Mouse (Mus musculus) layer of hippocampus, postnatal 36 days (tissue): ENCODE results near the gene Slc35e3. TPM values are rescaled to one million over a fixed set of nuclear protein-coding genes. Genes with fewer than 3 reads are reported as not detected.

Source experiments
- DNase-seq, 2 experiments: peaks; one replicate each; pipeline ENCODE4 v3.0.0; 2022
- total RNA-seq, 2 experiments: library from RNA; stranded (reverse); gene quantifications; 2 replicates each; pipeline ENCODE4 v1.2.3; 2021

The Slc35e3 gene
- total RNA-seq, 2 experiments from 2014 or later = 31.2 to 33.7 TPM

DNA sequence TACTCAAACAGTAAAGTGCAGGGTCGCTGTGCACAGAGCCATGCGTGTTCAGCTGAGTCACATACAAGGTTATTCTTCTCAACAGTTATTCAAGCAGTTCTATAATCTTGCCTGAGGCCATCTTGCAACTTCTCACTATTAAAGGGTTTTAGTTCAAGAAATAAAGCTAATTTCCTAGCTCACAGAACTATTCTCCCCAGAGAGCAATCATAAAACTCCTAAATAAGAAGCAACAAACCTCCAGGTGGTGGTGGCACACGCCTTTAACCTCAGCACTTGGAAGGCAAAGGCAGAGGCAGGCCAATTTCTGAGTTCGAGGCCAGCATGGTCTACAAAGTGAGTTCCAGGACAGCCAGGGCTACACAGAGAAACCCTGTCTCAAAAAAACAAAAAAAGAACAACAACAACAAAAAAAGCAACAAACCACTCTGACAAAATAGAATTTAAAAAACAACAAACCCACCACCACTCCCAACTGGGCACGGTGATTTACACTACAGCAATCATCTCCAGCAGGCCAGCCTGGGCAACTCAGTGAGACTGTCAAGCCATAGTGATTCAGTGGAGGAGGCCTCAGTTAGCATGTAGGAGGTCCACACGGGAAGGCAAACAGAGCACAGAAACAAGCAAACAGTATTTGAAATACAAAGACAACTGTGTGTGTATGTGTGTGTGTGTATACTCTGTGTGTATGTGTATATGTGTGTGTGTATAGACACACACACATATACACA, 49.2 kb downstream of the Slc35e3 start:
- DNase-seq = no peak

DNA sequence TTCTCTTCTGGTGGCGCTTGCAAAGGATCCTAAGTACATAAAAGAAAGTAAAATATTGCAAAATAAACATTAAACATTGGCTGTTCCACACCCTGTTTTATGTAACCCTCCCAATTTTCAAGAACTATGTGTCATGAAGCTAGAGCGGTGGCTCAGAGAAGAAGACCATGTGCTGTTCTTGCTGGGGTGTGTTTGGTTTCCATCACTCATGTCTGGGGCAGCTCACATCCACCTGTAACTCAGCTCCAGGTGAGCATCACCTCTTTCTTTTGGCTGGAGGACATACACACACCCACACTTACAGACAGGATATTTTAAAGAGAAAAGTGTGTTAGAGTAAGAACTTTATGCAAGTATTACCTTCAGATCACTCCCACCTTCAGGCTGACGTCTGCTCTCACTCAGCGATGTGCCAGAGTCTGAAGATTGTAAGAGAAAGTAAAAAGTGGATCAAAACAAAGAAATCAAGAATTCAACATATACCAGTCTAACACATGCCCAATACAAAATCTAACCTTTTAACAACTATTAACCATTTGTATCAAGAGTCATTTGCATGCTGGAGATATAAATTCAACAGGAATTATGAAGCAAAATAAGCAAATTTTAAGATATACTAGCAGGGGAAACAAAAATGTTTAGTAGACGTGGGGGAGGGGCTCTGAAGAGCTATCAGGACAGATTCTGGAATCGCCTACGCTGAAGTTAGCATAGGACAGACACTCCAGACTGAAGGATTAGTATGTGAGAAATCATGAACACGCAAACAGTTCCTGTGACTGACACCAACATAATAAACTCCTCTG, 49.9 kb downstream of the Slc35e3 start:
- no peak for DNase-seq

DNA sequence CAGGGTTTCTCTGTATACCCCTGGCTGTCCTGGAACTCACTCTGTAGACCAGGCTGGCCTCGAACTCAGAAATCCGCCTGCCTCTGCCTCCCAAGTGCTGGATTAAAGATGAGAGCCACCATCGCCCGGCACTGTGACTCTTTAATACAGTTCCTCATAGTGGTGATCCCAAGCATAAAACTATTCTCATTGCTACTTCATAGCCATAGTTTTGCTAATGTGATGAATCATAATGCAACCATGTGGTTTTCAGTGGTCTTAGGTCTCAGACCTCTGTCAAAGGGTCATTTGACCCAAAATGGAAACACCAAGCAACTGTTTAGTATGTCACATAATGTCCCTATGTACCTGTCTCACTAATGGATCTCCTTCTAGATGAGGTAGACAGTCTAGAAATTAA, 50.6 kb downstream of the Slc35e3 start:
- DNase-seq = no peak

DNA sequence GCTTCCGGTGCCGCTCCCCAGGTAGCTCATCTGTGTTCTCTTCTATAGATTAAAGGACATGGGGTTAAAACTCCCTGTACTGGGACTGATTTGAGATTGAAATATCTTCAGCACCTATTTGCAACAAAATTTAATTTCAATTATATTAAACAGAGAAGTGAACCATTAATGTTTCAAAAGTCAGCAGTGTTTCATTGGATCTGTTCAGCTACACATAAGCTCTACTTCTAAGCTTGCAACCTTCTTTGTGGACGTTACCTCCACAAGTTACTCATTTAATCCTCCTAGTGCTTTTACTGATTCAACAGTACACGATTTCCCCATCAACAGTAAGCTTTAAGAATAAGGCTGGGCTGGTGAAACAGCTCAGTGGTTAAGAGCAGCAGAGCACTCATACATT, 51.1 kb downstream of the Slc35e3 start:
- no peak for DNase-seq

DNA sequence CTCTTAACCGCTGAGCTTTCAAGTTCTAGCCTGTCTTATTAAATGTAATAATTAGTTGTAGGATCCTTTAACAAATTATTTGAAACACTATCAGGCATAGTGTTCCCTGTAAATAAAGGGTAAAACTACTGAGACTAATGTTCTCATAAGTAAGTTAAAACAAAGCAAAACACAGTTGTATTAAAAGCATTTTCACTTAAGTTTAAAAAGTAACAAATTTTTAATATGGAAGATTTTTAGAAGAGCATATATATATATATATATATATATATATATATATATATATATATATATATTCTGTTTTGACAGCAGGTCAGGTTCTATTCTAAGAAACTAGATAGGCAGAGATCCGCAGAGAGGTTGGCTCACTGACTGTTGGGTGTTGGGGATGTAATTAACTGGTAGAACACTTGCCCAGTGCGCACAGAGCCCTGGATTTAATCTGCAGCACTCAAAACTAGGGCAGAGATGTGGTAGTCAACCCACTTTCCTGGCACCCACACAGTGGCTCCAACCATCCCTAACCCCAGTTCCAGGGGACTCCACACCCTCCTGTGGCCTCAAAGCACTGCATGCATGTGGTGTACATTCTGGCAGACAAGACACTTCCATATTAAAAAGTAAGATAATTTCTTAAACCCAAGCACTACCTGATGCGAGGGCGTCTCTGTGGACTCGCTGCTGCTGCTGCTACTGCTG, 51.8 kb downstream of the Slc35e3 start:
- no peak for DNase-seq

DNA sequence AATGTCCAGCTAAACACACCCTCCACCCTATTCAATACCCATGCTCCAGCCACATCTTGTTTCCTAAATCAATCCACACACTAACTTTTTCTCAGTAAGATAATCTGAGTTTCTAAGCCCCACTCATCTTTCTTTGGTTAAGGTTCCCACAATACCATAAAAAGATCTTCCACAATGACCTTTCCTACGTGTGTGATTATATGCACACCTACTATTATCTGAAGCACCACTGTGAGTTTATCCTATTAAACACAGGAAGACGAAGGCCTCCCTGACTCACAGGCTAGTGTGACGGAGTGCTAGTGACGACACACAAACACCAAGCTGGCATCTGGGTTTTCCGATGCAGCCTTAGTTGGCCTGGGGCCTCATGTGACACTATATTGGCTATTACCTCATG, 53.2 kb downstream of the Slc35e3 start:
- no peak for DNase-seq

DNA sequence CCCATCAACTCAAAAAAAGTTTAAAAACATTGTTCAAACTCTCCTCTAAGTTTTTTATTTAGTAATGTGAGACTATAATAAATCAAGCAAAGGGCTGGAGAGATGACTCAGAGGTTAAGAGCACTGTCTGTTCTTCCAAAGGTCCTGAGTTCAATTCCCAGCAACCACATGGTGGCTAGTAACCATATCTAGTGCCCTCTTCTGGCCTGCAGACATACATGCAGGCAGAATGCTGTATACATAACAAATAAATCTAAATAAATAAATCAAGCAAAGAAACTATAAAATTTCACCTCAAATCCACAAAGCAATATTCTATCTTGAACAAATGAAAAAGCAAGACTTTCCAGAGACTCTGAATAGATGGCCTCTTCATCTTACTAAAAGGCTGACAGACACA, 54.0 kb downstream of the Slc35e3 start:
- no peak for DNase-seq

DNA sequence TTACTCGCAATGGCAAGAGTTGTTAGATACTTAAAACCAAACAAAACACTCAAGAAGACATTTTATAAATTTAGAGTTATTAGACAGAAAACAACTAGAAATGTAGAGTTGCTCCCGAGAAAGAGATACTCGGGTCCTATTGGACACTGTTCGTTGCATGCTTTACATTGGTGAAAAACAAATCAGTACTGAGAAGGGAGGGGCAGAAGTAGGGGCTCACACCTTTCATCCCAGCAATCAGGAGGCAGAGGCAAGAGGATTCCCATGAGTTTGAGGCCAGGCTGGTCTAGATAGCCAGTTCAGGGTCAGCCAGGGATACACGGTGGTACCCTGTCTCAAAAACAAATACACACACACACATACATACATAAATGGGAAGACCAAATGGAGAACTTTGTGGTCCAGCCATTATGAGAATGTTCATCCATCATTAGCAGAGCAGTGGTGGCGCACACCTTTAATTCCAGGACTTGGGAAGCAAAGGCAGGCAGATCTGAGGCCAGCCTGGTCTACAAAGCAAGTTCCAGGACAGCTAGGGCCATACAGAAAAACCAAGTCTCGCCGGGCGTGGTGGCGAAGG, 54.7 kb downstream of the Slc35e3 start:
- DNase-seq = no peak

DNA sequence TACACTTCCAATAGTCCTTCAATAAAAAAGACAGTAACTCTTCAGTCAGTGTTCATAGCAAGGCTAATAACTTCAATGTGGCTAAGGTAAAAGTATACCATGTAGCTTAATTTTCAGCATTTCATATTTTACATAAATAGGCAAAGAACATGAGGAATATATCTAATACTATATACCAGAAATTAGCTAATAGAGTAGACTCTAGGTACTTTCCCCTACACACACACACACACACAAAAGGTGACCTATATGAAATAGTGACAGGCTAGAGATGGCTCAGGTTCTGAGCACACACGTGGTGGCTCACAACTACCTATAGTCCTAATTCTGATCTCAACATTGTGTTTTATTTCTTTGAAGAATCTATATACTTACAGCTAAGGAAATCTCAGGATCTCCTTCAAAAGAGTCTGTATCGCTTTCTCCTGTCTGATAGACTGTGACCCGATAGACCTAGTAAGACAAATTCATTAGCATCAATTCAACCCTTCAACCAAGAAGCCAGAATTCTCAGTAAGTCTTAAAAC, 55.3 kb downstream of the Slc35e3 start:
- no peak for DNase-seq

DNA sequence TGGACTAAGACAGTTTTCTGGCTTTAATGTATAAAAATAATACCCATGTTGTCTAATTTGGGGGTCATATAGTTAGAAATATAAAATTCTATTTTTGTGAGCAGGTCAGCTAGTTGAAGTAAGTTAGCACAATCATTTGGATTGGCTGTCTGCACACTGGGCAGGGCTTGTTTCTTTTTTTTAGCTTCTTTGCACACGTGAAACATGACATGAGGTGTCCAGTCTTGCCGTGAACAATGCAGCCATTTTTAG, 56.1 kb downstream of the Slc35e3 start:
- no peak for DNase-seq

DNA sequence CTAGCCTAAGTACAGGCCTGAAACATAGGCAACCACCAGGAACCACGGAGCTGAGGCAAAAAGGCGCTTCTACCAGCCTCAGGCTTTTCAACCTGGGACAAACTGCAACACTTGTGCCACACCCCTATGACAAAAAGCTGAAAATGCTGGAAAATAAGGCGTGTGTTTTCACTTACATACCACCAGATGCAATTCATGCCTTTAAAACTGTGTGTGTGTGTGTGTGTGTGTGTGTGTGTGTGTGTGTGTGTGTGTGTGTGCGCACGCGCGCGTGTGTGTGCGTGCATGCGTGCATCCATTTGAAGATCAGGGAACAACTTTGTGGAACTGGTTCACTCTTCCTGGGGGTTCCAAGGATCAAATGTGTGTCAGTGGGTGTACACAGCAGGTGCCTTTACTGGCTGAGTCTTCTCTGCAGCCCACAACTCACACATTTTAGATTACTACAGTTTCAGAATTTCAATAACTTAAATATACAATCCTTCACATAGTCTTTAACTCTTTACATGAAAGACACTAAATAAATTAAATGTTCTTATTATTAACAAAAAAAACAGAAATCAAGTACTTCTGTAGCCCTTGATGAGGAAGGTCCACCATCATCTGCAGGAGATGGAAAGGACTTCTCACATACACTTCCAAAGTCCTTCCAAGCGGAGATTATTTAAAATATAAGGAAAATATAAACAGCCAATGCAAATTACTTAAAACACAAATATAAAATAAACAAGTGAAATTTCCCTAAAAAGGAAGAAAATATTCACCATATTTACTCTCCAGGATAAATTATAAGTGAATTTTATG, 56.7 kb downstream of the Slc35e3 start:
- DNase-seq = no peak

DNA sequence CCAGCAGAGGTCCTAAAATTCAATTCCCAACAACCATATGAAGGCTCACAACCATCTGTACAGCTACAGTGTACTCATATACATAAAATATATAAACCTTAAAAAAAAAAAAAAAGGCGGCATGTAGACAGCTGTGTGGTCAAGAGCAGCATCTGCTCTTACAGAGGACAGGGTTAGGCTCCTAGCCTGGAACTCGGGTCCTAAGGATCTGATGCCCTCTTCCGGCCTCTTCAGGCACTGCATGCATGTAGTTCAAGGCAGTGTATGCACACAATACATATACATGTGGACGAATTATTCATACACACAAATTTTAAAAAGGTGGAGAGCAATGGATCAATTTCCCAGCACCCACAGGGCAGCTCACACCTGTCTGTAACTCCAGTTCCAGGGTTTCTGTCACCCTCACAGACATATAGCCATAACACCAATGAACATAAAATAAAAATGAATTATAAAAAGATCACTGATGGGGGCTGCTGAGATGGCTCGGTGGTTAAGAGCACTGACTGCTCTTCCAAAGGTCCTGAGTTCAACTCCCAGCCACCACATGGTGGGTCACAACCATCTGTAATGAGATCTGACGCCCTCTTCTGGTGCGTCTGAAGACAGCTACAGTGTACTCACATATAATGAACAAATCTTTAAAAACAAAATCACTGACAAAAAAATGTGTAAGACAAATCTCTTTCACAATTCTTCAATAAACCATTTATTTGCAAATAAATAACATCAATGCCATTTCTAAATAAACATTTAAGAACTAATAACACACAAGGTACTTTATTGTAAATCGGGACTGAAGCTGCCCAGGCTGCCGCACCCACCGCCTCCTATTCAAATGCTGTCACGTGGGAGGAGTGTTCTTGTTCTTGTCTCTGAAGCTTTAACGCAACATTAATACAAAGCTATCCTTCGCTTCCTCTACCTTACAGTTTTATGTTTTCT, 57.7 kb downstream of the Slc35e3 start:
- DNase-seq = no peak

DNA sequence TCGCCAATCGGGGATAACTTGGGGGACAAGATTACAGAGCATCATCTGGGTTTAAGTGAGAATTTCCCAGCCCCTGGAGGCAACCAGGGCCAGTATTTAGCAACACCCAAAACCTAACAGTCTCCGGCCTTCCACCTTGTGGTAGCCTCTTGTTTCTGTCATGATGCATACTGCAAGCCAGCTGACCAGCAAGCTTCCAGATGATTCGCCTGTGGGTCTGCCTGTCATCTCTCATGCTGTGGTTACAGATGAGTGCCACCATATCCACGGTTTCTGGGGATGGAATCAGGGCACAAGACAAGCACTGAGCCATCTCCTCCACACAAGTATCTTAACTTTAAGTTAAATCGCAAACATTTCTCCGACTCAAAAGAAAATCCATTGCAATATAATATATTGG, 58.6 kb downstream of the Slc35e3 start:
- no peak for DNase-seq

DNA sequence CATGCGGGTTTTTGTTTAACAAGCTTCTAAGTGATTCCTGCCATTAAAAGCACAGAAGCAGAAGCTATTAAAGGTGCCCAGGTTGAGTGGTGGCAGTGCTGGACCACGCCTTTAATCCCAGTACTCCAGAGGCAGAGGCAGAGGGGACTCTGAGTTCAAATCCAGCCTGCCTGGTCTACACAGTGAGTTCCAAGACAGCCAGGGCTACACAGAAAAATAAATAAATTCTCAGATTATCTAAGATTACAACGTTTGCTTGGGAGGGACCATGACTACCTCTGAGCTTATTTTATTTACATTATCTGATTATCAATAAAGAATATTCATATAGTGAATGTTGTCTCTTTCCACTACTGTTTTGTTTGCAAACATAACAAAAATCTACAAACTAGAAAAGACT, 59.1 kb downstream of the Slc35e3 start:
- DNase-seq = no peak

DNA sequence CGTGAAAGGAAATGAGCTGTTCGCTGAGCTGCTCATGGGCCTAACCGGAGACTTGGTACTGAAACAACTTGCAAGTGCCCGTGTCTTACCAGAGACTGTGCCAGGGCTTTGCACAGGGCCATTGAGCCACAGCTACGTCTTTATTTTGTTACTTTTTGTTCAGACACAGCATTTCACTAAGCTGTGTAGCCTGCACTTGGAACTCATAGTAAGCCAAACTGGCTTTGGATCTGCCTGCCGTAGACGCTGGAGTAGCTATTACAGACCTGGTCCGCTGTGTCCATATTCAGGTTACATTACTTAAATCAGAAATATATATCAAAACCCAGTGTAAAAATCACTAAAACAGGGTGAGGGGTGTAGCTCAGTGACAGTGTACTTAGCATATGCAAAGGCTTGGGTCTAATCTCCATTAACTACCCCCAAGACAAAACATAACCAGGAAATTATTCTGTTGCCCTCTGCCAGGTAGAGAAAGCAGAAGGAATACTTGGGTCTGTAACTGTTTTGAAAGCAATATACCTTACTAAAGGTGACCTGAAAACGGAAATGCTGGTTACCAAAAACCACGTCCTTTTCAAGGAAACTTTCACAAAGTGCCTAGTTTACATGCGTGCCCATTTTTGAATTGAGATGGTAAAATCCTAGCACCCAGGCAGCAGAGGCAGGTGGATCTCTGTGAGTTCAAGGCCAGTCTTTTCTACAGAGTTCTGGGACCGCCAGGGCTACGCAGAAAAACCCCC, 60.1 kb downstream of the Slc35e3 start:
- DNase-seq = no peak

DNA sequence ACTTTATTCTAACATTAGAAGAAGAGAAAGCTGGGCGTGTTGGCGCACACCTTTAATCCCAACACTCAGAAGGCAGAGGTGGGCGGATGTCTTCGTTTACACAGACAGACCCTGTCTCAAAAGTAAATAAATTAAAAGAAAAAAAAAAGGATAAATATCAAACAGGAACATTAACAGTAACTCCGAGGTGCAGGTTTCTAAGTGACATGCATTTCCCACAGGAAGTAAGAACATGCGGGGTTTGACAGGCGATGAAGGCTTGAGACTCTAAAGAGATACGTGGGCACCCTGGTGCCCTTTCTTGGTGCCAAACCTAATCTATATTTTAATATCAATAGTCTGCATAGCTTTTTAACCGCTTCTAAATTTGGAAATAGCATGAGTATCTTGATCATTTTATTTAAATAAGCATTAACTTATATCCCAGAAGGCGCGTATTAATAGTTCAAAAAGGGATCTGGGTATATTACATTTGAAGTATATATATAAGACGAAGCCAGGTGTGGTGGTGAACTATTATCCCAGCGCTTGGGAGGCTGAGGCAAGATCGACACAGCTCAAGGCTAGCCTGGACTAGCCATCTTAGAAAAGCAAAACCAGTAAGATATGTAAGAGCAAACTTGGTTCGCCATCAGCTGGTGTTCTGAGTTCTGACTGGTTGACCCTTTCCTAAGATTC, 60.9 kb downstream of the Slc35e3 start:
- no peak for DNase-seq

DNA sequence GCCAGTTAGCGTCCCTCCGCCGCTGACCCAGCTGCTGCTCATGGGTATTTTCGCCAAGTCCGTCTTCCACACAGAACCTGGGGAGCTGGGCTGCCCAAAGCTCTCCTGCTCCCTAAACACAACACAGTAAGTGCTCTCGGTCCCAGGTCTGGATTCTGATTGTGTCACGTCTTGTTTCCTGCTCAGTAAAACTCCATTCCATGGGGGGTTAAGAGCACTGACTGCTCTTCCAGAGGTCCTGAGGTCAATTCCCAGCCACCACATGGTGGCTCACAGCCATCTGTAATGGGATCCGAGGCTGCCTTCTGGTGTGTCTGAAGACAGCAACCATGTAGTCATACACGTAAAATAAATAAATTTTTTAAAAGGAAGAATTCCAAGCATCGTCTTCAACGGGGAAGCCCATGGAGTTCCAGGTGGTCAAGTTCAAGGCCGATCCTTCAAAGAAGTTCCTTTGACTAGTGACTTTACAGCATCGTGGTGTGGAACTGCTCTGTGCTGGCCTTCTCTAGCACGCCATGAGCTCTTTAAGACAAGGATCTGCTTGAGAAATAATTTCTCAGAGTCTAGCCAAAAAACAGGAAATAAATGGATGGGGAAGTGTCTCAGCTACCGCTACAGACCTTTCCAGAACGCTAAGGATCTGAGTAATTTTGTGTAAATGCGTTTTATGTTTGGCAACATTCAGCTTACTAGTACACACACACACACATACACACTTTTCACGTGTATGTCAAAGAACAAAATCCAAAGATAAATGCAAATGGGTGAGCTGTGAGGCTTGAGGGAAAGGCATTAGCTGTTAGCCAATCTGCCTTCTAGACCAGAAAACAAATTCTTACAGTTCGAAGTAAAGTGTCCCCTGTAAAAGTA, 61.6 kb downstream of the Slc35e3 start:
- DNase-seq = no peak

DNA sequence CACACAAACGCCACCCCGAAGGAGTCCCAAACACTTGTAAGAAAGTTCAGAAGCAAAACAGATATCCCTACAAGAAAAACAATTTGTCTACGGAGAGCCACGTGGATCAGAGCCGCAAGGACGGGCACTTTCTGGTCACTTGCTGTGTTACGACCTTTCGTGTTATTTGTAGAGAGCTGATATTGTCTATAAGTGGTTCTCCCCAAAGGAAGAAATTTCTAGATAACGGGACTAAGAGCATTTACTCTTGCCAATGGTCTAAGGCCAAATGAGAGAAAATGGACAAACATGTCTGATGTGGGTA, 62.5 kb downstream of the Slc35e3 start:
- DNase-seq = no peak
